Mouse (Mus musculus): Measurements from ENCODE around the gene Olfr90. TPM values are rescaled to one million over a fixed set of nuclear protein-coding genes. Genes with fewer than 3 reads are reported as not detected.
"Not testable (repeated sequence)": the region's sequence is repeated elsewhere in the genome, so short reads cannot be mapped to it uniquely, and the experiment has no call there.

The Olfr90 gene
- not detected for total RNA-seq (2018; cell fraction: chromatin; rRNA removed)
- not detected for total RNA-seq (2018; cell fraction: cytosol; rRNA removed)
- total RNA-seq (2018; cell fraction: nucleus; rRNA removed): not detected
- polyA plus RNA-seq (2018): not detected in 3 replicates

DNA sequence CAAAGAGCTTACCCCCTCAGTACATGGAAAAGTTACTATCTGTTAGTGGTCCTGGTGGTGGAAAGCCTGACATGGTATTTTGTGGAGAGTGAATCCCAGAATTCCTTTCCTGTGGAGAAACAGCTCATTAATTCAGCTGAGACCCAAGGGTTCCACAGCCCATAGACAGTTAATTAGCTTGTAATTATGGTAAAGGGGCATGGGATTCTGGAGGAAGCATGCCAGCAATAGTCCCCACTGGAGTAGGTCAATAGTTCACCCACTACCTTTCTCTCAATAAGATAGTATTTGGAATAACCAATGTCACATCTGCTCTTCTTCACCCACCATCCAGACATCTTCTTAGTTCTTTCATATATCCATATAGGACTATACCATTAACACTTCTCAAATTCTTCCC is at the start of gene Olfr90:
TSS of gene Olfr90 (minus strand) at position 101 of the 400 bp plus-strand sequence.
- H3K27ac ChIP-seq: no peak within 1 kb of the TSS
- H3K4me3 ChIP-seq (ENCODE audit: inconsistent target): no peak within 1 kb of the TSS
- H3K79me2 ChIP-seq (ENCODE audit: inconsistent target): no peaks in the 10 kb centered on the region
- no peaks in the 10 kb centered on the region for H3K36me3 ChIP-seq (ENCODE audit: inconsistent target)

DNA sequence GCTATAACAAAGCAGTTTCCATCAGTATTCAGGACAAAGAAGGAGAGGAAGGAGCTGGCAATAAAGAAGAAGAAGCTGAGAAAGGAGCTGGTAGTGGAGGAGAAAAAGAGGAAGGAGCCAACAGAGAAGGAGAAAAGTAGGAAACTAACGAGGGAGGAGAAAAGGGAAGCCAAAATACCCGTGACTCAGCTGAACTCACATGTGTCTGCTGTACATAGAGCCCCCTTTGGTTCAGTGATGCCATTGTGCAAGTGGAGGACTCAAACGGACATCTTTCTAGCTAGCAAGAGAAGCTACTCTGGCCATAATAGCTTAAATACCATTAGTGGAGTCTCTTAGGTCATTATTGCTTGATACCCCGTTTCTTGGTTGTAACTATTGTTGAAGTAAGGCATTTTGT is 43.1 kb upstream of the Olfr90 start:
- H3K36me3 ChIP-seq (ENCODE audit: inconsistent target); H3K27ac ChIP-seq; H3K4me3 ChIP-seq (ENCODE audit: inconsistent target); H3K79me2 ChIP-seq (ENCODE audit: inconsistent target): not testable (repeated sequence)
- 22% methylated on average over 4 of the region's 4 CpGs for WGBS (ENCODE audit: missing documents)

DNA sequence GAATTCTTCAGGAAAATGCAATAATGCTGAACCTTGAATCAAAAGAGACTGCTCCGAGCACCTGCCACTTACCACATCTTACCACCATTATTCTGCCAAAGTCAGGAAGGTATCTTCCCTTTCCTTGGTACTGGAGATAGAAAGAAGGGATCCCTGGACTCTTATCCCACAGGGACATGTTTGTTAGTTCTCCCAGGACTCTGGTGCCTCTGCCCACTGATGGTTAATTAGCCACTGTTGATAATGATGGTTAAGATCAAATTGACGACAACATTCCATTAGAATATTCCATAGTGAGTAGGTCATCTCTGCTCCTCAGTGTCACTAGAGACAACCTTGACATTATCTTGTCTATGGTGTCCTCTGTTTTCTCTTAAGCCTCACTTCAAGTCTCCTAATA is 31.7 kb upstream of the Olfr90 start, which contains the start of gene Olfr92:
TSS of gene Olfr92 (minus strand) at position 101 of the 400 bp plus-strand sequence.
- Histone ChIP-seq H3K4me3 (ENCODE audit: inconsistent target) (no peak within 1 kb of the TSS), H3K79me2 (ENCODE audit: inconsistent target) (no peaks in the 10 kb centered on the region), H3K36me3 (ENCODE audit: inconsistent target) (no peaks in the 10 kb centered on the region), H3K27ac (no peak within 1 kb of the TSS)
- WGBS (ENCODE audit: missing documents): 88% methylated on average over 2 of the region's 2 CpGs

DNA sequence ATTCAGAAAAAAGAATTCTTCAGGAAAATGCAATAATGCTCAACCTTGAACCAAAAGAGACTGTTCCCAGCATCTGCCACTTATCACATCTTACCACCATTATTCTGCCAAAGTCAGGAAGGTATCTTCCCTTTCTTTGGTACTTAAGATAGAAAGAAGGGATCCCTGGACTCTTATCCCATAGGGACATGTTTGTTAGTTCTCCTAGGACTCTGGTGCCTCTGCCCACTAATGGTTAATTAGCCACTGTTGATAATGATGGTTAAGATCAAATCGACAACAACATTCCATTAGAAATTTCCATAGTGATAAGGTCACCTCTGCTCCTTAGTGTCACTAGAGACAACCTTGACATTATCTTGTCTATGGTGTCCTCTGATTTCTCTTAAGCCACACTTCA is 9.9 kb upstream of the Olfr90 start, which contains the start of gene Olfr91:
TSS of gene Olfr91 (minus strand) at position 101 of the 400 bp plus-strand sequence.
- H3K79me2 ChIP-seq (ENCODE audit: inconsistent target): no peaks in the 10 kb centered on the region
- 100% methylated on average over 1 of the region's 1 CpGs for whole genome bisulfite sequencing (ENCODE audit: missing documents)

DNA sequence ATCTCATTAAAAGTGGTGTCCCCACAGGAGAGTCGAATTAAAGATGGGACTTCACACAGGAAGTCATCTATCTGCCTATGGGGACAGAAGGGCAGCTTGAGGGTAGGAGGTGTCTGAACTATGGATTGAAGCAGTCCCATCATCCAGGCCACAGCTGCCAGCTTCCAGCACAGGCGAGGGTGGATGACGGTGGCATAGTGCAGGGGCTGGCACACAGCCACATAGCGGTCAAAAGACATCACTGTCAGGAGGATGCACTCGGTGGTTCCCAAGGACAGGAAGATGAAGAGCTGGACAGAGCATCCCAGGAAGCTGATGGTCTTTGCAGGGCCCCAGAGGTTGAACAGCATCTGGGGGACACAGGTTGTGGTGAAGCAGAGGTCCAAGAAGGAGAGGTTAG is 5.0 kb upstream of the Olfr90 start:
- H3K36me3 ChIP-seq (ENCODE audit: inconsistent target): no peaks in the 10 kb centered on the region
- H3K27ac ChIP-seq: no peak overlapping the region
- H3K79me2 ChIP-seq (ENCODE audit: inconsistent target): no peaks in the 10 kb centered on the region
- 91% methylated on average over 4 of the region's 5 CpGs for WGBS (ENCODE audit: missing documents)
- no peak overlapping the region for H3K4me3 ChIP-seq (ENCODE audit: inconsistent target)

More for the DNA sequence above, 9.9 kb upstream of the Olfr90 start, which contains the start of gene Olfr91:
- Histone ChIP-seq H3K36me3 (ENCODE audit: inconsistent target) (no peaks in the 10 kb centered on the region), H3K4me3 (ENCODE audit: inconsistent target) (no peak within 1 kb of the TSS), H3K27ac (no peak within 1 kb of the TSS)

DNA sequence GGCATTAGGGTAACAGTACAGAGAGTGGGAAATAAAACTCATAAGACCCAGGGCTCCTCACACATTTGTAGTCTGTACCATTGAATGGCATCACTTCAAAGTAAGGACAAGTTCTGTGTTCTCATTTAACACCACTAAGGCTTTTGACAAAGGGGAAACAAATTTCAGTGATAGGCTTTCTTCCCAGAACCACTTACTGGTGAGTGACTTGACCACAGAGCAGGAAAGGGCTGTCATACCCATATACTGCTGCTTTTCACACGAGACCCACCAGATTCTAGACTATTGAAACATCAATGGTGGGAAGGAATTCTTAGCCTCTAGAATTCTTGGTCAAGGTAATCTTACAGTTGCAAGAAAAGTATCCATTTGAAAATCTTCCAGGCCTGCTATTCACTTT is 3.9 kb upstream of the Olfr90 start:
- H3K36me3 ChIP-seq (ENCODE audit: inconsistent target): no peaks in the 10 kb centered on the region
- H3K79me2 ChIP-seq (ENCODE audit: inconsistent target): no peaks in the 10 kb centered on the region
- no peak overlapping the region for H3K4me3 ChIP-seq (ENCODE audit: inconsistent target)
- no peak overlapping the region for H3K27ac ChIP-seq
- 0% methylated on average over 1 of the region's 1 CpGs for WGBS (ENCODE audit: missing documents)

DNA sequence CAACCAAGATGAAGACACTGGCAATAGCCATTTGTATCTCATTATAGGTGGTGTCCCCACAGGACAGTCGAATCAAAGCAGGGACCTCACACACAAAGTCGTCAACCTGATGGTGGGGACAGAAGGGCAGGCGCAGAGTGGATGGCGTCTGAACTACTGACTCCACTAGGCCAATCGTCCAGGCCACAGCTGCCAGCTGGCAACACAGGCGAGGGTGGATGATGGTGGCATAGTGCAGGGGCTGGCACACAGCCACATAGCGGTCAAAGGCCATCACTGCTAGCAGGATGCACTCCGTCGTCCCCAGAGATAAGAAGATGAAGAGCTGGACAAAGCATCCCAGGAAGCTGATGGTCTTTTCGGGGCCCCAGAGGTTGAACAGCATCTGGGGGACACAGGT is 2.8 kb downstream of the Olfr90 start:
- no peaks in the 10 kb centered on the region for H3K79me2 ChIP-seq (ENCODE audit: inconsistent target)
- no peak overlapping the region for H3K4me3 ChIP-seq (ENCODE audit: inconsistent target)
- no peaks in the 10 kb centered on the region for H3K36me3 ChIP-seq (ENCODE audit: inconsistent target)
- WGBS (ENCODE audit: missing documents): 86% methylated on average over 10 of the region's 10 CpGs
- H3K27ac ChIP-seq: no peak overlapping the region

DNA sequence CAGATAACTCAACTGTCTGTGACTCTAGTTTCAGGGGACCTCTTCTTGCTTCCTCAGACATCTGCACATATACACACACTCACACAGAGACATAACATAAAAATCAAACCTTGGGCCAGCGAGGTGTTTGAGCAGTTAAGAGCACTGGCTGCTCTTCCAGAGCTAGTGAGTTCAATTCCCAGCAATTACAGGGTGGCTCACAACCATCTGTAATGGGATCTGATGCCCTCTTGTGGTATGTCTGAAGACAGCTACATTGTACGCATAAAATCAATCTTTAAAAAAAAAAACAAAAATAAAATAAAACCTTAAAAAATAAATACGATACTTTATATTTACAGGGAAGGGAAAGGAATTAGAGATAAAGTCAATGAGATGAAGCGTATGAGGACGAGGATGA is 3.7 kb downstream of the Olfr90 start:
- WGBS (ENCODE audit: missing documents): 76% methylated on average over 5 of the region's 5 CpGs
- H3K79me2 ChIP-seq (ENCODE audit: inconsistent target): no peaks in the 10 kb centered on the region
- H3K36me3 ChIP-seq (ENCODE audit: inconsistent target): no peaks in the 10 kb centered on the region
- H3K4me3 ChIP-seq (ENCODE audit: inconsistent target): no peak overlapping the region
- H3K27ac ChIP-seq: no peak overlapping the region

DNA sequence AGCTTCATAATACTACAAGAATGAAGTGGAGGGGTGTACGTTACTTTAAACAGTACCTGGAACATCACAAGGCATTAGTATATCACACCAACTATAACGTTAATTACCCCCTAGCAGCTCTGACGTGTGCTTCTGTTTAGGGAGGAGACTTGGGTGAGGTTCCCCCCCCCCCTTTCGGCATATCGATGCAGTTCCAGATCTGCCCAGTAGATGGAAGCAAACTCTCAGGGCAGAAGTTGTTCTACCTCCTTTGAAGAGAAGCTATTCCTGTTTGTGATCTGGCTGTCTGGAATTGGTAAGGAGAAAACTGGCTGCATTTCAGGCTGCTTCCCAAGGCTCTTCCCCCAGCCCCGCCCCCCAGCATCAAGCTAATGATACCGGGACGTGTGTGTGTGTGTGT is 5.0 kb downstream of the Olfr90 start:
- no peak overlapping the region for H3K27ac ChIP-seq
- 9% methylated on average over 5 of the region's 8 CpGs for WGBS (ENCODE audit: missing documents)

DNA sequence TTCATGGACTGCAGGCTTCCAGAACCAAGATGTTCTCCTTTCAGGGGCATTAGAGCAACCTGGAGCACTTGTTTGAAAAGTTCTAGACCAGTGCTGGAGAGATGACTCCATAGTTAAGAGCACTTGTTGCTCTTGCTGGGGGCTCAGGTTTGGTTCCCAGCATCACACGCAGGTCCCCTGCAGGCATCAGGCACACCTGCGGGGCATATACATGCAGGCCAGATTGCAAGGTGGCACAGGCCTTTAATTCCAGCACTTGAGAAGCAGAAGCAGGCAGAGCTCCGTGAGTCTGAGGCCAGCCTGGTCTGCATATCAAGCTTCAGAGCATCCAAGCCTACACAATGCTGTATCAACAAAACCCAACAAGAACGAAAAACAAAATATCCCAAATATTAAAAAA is 6.6 kb downstream of the Olfr90 start:
- H3K4me3 ChIP-seq (ENCODE audit: inconsistent target): no peak overlapping the region
- no peaks in the 10 kb centered on the region for H3K36me3 ChIP-seq (ENCODE audit: inconsistent target)
- H3K27ac ChIP-seq: no peak overlapping the region
- H3K79me2 ChIP-seq (ENCODE audit: inconsistent target): no peaks in the 10 kb centered on the region
- WGBS (ENCODE audit: missing documents): 86% methylated on average over 4 of the region's 4 CpGs

More for the DNA sequence above, 5.0 kb downstream of the Olfr90 start:
- Histone ChIP-seq H3K36me3 (ENCODE audit: inconsistent target) (no peaks in the 10 kb centered on the region), H3K79me2 (ENCODE audit: inconsistent target) (no peaks in the 10 kb centered on the region), H3K4me3 (ENCODE audit: inconsistent target) (no peak overlapping the region)

DNA sequence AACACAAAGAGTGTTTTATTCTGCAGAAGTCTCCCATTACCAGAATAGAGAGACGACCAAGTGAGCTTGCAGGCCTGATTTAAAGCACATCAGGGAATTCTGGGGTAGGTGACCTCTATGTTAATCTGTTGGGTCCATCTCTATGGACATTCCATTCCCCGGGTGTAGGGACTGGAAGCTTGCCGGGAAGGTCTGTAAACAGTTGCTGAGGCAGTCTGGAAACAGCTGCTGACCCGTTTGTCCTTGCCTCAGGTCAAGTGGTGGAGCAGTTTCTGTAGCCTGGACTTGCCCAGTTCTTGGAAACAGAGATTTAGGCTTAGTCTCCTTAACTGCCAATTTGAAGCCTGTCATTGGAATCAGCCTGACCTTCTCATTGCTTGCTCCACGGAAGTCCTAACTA is 8.2 kb downstream of the Olfr90 start:
- no peak overlapping the region for H3K4me3 ChIP-seq (ENCODE audit: inconsistent target)
- no peak overlapping the region for H3K27ac ChIP-seq
- no peaks in the 10 kb centered on the region for H3K36me3 ChIP-seq (ENCODE audit: inconsistent target)
- H3K79me2 ChIP-seq (ENCODE audit: inconsistent target): no peaks in the 10 kb centered on the region
- 72% methylated on average over 5 of the region's 5 CpGs for WGBS (ENCODE audit: missing documents)

DNA sequence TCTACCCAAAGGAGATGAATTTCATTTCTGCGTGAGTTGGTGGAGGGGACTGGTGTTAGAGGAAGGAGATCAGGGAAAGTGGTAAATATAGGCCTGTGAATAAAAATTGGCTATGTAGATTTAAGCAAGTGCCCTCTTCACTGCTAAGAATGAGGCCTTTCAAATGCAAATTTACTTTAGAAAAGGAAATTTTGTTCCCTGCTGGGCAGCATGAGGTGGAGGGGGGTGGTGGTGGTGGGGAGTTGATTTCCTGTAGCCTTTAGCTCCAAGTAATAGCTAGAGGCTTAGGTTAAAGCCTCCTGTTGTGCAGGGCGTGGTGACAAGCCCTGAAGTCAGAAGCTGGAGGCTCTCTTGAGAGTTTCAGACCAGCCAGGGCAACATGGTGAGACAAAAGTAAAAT is 9.3 kb downstream of the Olfr90 start:
- 70% methylated on average over 2 of the region's 2 CpGs for WGBS (ENCODE audit: missing documents)

DNA sequence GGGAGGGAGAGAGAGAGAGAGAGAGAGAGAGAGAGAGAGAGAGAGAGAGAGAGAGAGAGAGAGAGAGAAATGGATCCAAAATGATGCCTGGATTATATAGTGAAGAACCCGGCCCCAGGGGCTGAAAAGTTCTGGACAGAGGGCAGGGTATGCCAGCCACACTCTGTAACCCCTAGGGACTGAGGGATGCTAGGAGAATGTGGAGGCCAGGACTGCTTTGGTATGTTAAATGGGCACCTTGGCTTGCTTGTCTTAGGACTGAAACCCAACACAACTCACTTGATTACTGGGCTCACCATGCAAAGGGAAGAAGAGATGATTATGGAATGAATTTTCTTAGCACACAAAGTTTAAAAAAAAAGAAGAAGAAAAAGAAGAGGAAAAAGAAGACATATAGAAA is 10.1 kb downstream of the Olfr90 start:
- H3K36me3 ChIP-seq (ENCODE audit: inconsistent target): no peaks in the 10 kb centered on the region
- no peak overlapping the region for H3K27ac ChIP-seq
- H3K79me2 ChIP-seq (ENCODE audit: inconsistent target): no peaks in the 10 kb centered on the region
- 85% methylated on average over 1 of the region's 1 CpGs for WGBS (ENCODE audit: missing documents)
- no peak overlapping the region for H3K4me3 ChIP-seq (ENCODE audit: inconsistent target)

More for the DNA sequence above, 9.3 kb downstream of the Olfr90 start:
- no peaks in the 10 kb centered on the region for H3K79me2 ChIP-seq (ENCODE audit: inconsistent target)
- H3K36me3 ChIP-seq (ENCODE audit: inconsistent target): no peaks in the 10 kb centered on the region
- H3K27ac ChIP-seq: no peak overlapping the region
- H3K4me3 ChIP-seq (ENCODE audit: inconsistent target): no peak overlapping the region

DNA sequence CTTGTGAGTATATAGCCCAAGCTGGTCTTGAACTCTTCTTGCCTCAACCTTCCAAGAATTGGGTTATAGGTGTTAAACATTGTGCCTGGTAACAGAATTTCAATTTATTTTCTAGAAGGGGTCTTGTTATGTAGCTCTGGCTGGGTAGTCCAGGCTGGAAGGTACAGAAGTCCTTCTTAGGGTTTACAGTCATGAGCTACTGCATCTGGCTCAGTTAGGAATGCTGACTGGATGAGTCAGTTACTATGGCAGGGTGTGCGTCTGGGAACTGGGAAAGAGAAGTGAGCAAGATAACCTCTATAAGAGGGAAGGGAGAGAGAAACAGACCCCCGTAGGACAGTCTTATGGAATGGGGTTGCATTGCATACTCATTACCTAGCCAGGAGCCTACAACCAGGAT is 12.5 kb downstream of the Olfr90 start:
- H3K79me2 ChIP-seq (ENCODE audit: inconsistent target): no peaks in the 10 kb centered on the region
- no peak overlapping the region for H3K4me3 ChIP-seq (ENCODE audit: inconsistent target)
- WGBS (ENCODE audit: missing documents): 88% methylated on average over 2 of the region's 2 CpGs
- no peak overlapping the region for H3K27ac ChIP-seq
- no peaks in the 10 kb centered on the region for H3K36me3 ChIP-seq (ENCODE audit: inconsistent target)

DNA sequence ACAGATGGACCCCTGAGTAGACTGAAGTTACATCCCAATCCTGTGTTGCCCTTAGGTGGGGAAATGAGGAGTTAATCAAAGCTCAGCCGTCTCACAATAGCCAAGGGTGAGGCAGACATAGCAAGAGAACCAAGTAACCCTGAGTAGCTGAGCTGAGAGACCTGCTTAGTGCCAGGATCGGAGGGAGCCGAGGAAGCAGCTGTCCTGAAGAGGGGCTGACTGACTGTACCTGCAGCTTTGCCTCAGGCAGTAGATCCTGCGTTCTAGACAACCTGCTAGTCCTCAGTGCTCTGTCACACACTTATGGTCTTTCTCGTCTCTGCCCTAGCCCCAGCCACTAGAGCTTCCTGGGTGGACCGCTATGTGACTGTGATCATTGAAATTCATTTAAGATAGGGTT is 13.1 kb downstream of the Olfr90 start:
- H3K27ac ChIP-seq: no peak overlapping the region
- H3K4me3 ChIP-seq (ENCODE audit: inconsistent target): no peak overlapping the region
- no peaks in the 10 kb centered on the region for H3K79me2 ChIP-seq (ENCODE audit: inconsistent target)
- no peaks in the 10 kb centered on the region for H3K36me3 ChIP-seq (ENCODE audit: inconsistent target)
- WGBS (ENCODE audit: missing documents): 91% methylated on average over 6 of the region's 6 CpGs

DNA sequence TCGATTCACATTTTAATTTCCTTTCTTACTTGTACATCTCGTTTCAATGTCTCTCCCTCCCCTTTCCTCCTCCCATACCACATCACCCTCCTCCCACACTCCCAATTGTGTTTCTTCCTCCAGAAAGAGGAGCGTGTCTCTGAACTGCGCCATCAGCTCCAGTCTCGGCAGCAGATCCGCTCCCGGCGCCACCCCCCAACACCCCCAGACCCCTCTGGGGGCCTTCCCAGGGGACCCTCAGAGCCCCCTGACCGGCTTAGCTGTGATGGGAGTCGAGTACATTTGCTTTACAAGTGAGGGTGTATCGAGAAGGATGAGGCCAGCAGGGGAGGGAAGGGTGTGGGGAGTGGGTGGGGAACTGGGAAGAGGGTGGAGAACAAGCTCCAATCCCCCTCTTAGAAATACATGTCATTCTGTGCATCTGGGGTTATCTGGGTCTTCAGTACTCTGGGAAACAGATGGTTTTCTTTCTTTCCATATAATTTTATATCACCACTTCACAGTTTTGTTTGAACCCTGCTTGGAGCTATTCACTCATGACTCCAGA is 15.5 kb downstream of the Olfr90 start:
- Histone ChIP-seq H3K36me3 (ENCODE audit: inconsistent target) (no peaks in the 10 kb centered on the region), H3K27ac (no peak overlapping the region), H3K79me2 (ENCODE audit: inconsistent target) (no peaks in the 10 kb centered on the region), H3K4me3 (ENCODE audit: inconsistent target) (no peak overlapping the region)
- 80% methylated on average over 11 of the region's 11 CpGs for WGBS (ENCODE audit: missing documents)

Data from macrophage (primary cell).